Mouse (Mus musculus): Measurements from ENCODE around the gene Nipa1. TPM values are rescaled to one million over a fixed set of nuclear protein-coding genes. Genes with fewer than 3 reads are reported as not detected.

The Nipa1 gene
- polyA plus RNA-seq (2012; rRNA removed): 0.74 and 0.80 TPM in 2 replicates

- Histone ChIP-seq H3K36me3 (ENCODE audit: control insufficient read depth, insufficient read depth, low read length) (no peaks in the 10 kb centered on the region), H3K27ac (ENCODE audit: control insufficient read depth, insufficient read depth, low read length) (no peak within 1 kb of the TSS), H3K27me3 (ENCODE audit: control insufficient read depth, insufficient read depth, low read length) (peaks cover 2% of the 10 kb centered on the region; the same call in 1 of the 2 replicates), H3K4me1 (replicated peaks; ENCODE audit: control insufficient read depth, insufficient read depth, low read length) (peaks cover 10% of the 10 kb centered on the region), H3K4me3 (ENCODE audit: control insufficient read depth, insufficient read depth, low read length) (peak within 1 kb of the TSS; percentile 55)
- TF ChIP-seq POLR2A (IDR thresholded peaks at IDR 0.05; ENCODE audit: control insufficient read depth, extremely low read depth, insufficient read depth, low read length, poor library complexity): no peak
- DNase-seq: no peak
- 54% methylated on average over 3 of the region's 3 CpGs for WGBS
Measured at GRCm38 (mm10) chr7:56019930-56020253, at the start of gene Nipa1. TSS of gene Nipa1 (minus strand) at chr7:56019954.

GRCm38 (mm10) chr7:56066634-56067033, 46.9 kb upstream of the Nipa1 start:
- Histone ChIP-seq H3K4me1 (replicated peaks; ENCODE audit: control insufficient read depth, insufficient read depth, low read length) (no peaks in the 10 kb centered on the region), H3K36me3 (ENCODE audit: control insufficient read depth, insufficient read depth, low read length) (no peaks in the 10 kb centered on the region), H3K4me3 (ENCODE audit: control insufficient read depth, insufficient read depth, low read length) (no peak overlapping the region), H3K27ac (ENCODE audit: control insufficient read depth, insufficient read depth, low read length) (no peak overlapping the region), H3K27me3 (ENCODE audit: control insufficient read depth, insufficient read depth, low read length) (no peaks in the 10 kb centered on the region)
- DNase-seq: no peak
- no peak for TF ChIP-seq POLR2A (IDR thresholded peaks at IDR 0.05; ENCODE audit: control insufficient read depth, extremely low read depth, insufficient read depth, low read length, poor library complexity)
- TF ChIP-seq CTCF (IDR thresholded peaks at IDR 0.05; ENCODE audit: borderline replicate concordance, control insufficient read depth, extremely low read depth, insufficient read depth, low read length, poor library complexity): no peak
- WGBS: 96% methylated on average over 1 of the region's 1 CpGs

GRCm38 (mm10) chr7:56066136-56066535, 46.4 kb upstream of the Nipa1 start:
- Histone ChIP-seq H3K27me3 (ENCODE audit: control insufficient read depth, insufficient read depth, low read length) (no peaks in the 10 kb centered on the region), H3K27ac (ENCODE audit: control insufficient read depth, insufficient read depth, low read length) (no peak overlapping the region), H3K36me3 (ENCODE audit: control insufficient read depth, insufficient read depth, low read length) (no peaks in the 10 kb centered on the region), H3K4me3 (ENCODE audit: control insufficient read depth, insufficient read depth, low read length) (no peak overlapping the region), H3K4me1 (replicated peaks; ENCODE audit: control insufficient read depth, insufficient read depth, low read length) (no peaks in the 10 kb centered on the region)
- no peak for TF ChIP-seq POLR2A (IDR thresholded peaks at IDR 0.05; ENCODE audit: control insufficient read depth, extremely low read depth, insufficient read depth, low read length, poor library complexity)
- no peak for DNase-seq
- 97% methylated on average over 2 of the region's 2 CpGs for WGBS

- Histone ChIP-seq H3K27ac (ENCODE audit: control insufficient read depth, insufficient read depth, low read length) (no peak overlapping the region), H3K4me1 (replicated peaks; ENCODE audit: control insufficient read depth, insufficient read depth, low read length) (no peaks in the 10 kb centered on the region), H3K36me3 (ENCODE audit: control insufficient read depth, insufficient read depth, low read length) (no peaks in the 10 kb centered on the region), H3K4me3 (ENCODE audit: control insufficient read depth, insufficient read depth, low read length) (no peak overlapping the region), H3K27me3 (ENCODE audit: control insufficient read depth, insufficient read depth, low read length) (no peaks in the 10 kb centered on the region)
- no peak for DNase-seq
- TF ChIP-seq POLR2A (IDR thresholded peaks at IDR 0.05; ENCODE audit: control insufficient read depth, extremely low read depth, insufficient read depth, low read length, poor library complexity) (no peak), CTCF (IDR thresholded peaks at IDR 0.05; ENCODE audit: borderline replicate concordance, control insufficient read depth, extremely low read depth, insufficient read depth, low read length, poor library complexity) (no peak)
- WGBS: 89% methylated on average over 1 of the region's 1 CpGs
Measured at GRCm38 (mm10) chr7:56064876-56065275, 45.1 kb upstream of the Nipa1 start.

- Histone ChIP-seq H3K27me3 (ENCODE audit: control insufficient read depth, insufficient read depth, low read length) (no peaks in the 10 kb centered on the region), H3K4me3 (ENCODE audit: control insufficient read depth, insufficient read depth, low read length) (no peak overlapping the region), H3K36me3 (ENCODE audit: control insufficient read depth, insufficient read depth, low read length) (no peaks in the 10 kb centered on the region), H3K27ac (ENCODE audit: control insufficient read depth, insufficient read depth, low read length) (no peak overlapping the region), H3K4me1 (replicated peaks; ENCODE audit: control insufficient read depth, insufficient read depth, low read length) (peaks cover 3% of the 10 kb centered on the region)
- TF ChIP-seq POLR2A (IDR thresholded peaks at IDR 0.05; ENCODE audit: control insufficient read depth, extremely low read depth, insufficient read depth, low read length, poor library complexity) (no peak), CTCF (IDR thresholded peaks at IDR 0.05; ENCODE audit: borderline replicate concordance, control insufficient read depth, extremely low read depth, insufficient read depth, low read length, poor library complexity) (no peak)
- WGBS: 92% methylated on average over 3 of the region's 3 CpGs
- no peak for DNase-seq
Measured at GRCm38 (mm10) chr7:56055338-56055737, 35.6 kb upstream of the Nipa1 start.

- no peak overlapping the region for H3K4me3 ChIP-seq (ENCODE audit: control insufficient read depth, insufficient read depth, low read length)
- H3K27ac ChIP-seq (ENCODE audit: control insufficient read depth, insufficient read depth, low read length): no peak overlapping the region
- TF ChIP-seq POLR2A (IDR thresholded peaks at IDR 0.05; ENCODE audit: control insufficient read depth, extremely low read depth, insufficient read depth, low read length, poor library complexity) (no peak), CTCF (IDR thresholded peaks at IDR 0.05; ENCODE audit: borderline replicate concordance, control insufficient read depth, extremely low read depth, insufficient read depth, low read length, poor library complexity) (no peak)
- H3K36me3 ChIP-seq (ENCODE audit: control insufficient read depth, insufficient read depth, low read length): no peaks in the 10 kb centered on the region
- no peak for DNase-seq
- no peaks in the 10 kb centered on the region for H3K27me3 ChIP-seq (ENCODE audit: control insufficient read depth, insufficient read depth, low read length)
- H3K4me1 ChIP-seq (replicated peaks; ENCODE audit: control insufficient read depth, insufficient read depth, low read length): peaks cover 5% of the 10 kb centered on the region
Measured at GRCm38 (mm10) chr7:56052996-56053395, 33.2 kb upstream of the Nipa1 start.

GRCm38 (mm10) chr7:56050487-56050911, 30.7 kb upstream of the Nipa1 start:
- DNase-seq: peak; percentile 18

More at GRCm38 (mm10) chr7:56050487-56050911, 30.7 kb upstream of the Nipa1 start:
- no peaks in the 10 kb centered on the region for H3K27me3 ChIP-seq (ENCODE audit: control insufficient read depth, insufficient read depth, low read length)
- peak overlapping the region; percentile 82 for H3K4me3 ChIP-seq (ENCODE audit: control insufficient read depth, insufficient read depth, low read length)
- H3K4me1 ChIP-seq (replicated peaks; ENCODE audit: control insufficient read depth, insufficient read depth, low read length): peaks cover 5% of the 10 kb centered on the region
- H3K36me3 ChIP-seq (ENCODE audit: control insufficient read depth, insufficient read depth, low read length): no peaks in the 10 kb centered on the region
- WGBS: under 1% methylated on average over 18 of the region's 18 CpGs
- peak overlapping the region; percentile 3; the same call in 1 of the 2 replicates for H3K27ac ChIP-seq (ENCODE audit: control insufficient read depth, insufficient read depth, low read length)
- TF ChIP-seq POLR2A (IDR thresholded peaks at IDR 0.05; ENCODE audit: control insufficient read depth, extremely low read depth, insufficient read depth, low read length, poor library complexity): no peak
- TF ChIP-seq CTCF (IDR thresholded peaks at IDR 0.05; ENCODE audit: borderline replicate concordance, control insufficient read depth, extremely low read depth, insufficient read depth, low read length, poor library complexity): no peak
